Mouse (Mus musculus) erythroid progenitor cell, adult 5-6 weeks (primary cell): Measurements from ENCODE around the gene Teddm2. TPM values are rescaled to one million over a fixed set of nuclear protein-coding genes. Genes with fewer than 3 reads are reported as not detected.

Experiments
- ATAC-seq: replicated peaks from 2 replicates; pipeline ENCODE4 v1.8.0; 2016; ENCODE audit warnings: moderate number of reproducible peaks, mild to moderate bottlenecking, moderate TSS enrichment, inconsistent platforms; ENCODE audit not compliant: poor library complexity, low FRiP score, severe bottlenecking
- total RNA-seq, 2 experiments: library from RNA; stranded (forward) in 1 of 2; stranded (reverse) in 1 of 2; fragments of 150-400 nt in 1 of 2; fragments of 186-747, 209-891 nt in 1 of 2; gene quantifications; 2 replicates each; pipeline versions ENCODE4 v1.2.3 to v1.2.4; 2015 to 2017; ENCODE audit warnings: low replicate concordance in 2 of 2

Gene Teddm2
- 0.72 TPM in 1 of 2 replicates, not detected in the other for total RNA-seq (2015; ENCODE audit: low replicate concordance)
- 0.61 and 1.9 TPM in 2 replicates for total RNA-seq (2017; ENCODE audit: low replicate concordance)

GRCm38 (mm10) chr1:153899731-153900380, at the start of gene Teddm2, which contains the start of gene Glul:
Teddm2 (minus strand) TSS chr1:153900228.
Glul (plus strand) TSS chr1:153899944.
- ATAC-seq = peak; percentile 91

- no peak for ATAC-seq
Observed at GRCm38 (mm10) chr1:153947837-153948236, 47.8 kb upstream of the Teddm2 start.

- no peak for ATAC-seq
Observed at GRCm38 (mm10) chr1:153946971-153947370, 46.9 kb upstream of the Teddm2 start.

GRCm38 (mm10) chr1:153945181-153945580, 45.2 kb upstream of the Teddm2 start:
- no peak for ATAC-seq

GRCm38 (mm10) chr1:153940986-153941385, 41.0 kb upstream of the Teddm2 start:
- no peak for ATAC-seq

GRCm38 (mm10) chr1:153937025-153937424, 37.0 kb upstream of the Teddm2 start:
- ATAC-seq = peak; percentile 86

GRCm38 (mm10) chr1:153935844-153936380, 35.9 kb upstream of the Teddm2 start:
- ATAC-seq = no peak

GRCm38 (mm10) chr1:153933772-153934171, 33.7 kb upstream of the Teddm2 start:
- no peak for ATAC-seq

GRCm38 (mm10) chr1:153930431-153930830, 30.4 kb upstream of the Teddm2 start:
- ATAC-seq = no peak

- no peak for ATAC-seq
Observed at GRCm38 (mm10) chr1:153924395-153925385, 24.7 kb upstream of the Teddm2 start.

- no peak for ATAC-seq
Observed at GRCm38 (mm10) chr1:153922571-153923021, 22.6 kb upstream of the Teddm2 start.

GRCm38 (mm10) chr1:153921642-153922041, 21.6 kb upstream of the Teddm2 start:
- no peak for ATAC-seq

- no peak for ATAC-seq
Observed at GRCm38 (mm10) chr1:153918521-153919206, 18.6 kb upstream of the Teddm2 start.

GRCm38 (mm10) chr1:153913869-153914268, 13.8 kb upstream of the Teddm2 start:
- ATAC-seq = no peak

GRCm38 (mm10) chr1:153911276-153911795, 11.3 kb upstream of the Teddm2 start:
- ATAC-seq = no peak

GRCm38 (mm10) chr1:153910423-153910822, 10.4 kb upstream of the Teddm2 start:
- 0 out of 2 replicates have a peak, but pooled peaks have one; percentile 8 for ATAC-seq

- ATAC-seq = peak; percentile 80
Observed at GRCm38 (mm10) chr1:153909963-153910291, 9.9 kb upstream of the Teddm2 start.

GRCm38 (mm10) chr1:153909213-153909962, 9.4 kb upstream of the Teddm2 start:
- peak; percentile 63 for ATAC-seq

- ATAC-seq = no peak
Observed at GRCm38 (mm10) chr1:153908741-153909140, 8.7 kb upstream of the Teddm2 start.
